Mouse (Mus musculus) mature B cell (primary cell): Measurements from ENCODE around the gene Myo1b.

Source experiments
- in situ Hi-C: fragments of 300-500 bp; cut with MboI; formaldehyde crosslinking; loops from 2 replicates; pipeline ENCODE4 v1.14.3; 2019

The Myo1b gene

DNA sequence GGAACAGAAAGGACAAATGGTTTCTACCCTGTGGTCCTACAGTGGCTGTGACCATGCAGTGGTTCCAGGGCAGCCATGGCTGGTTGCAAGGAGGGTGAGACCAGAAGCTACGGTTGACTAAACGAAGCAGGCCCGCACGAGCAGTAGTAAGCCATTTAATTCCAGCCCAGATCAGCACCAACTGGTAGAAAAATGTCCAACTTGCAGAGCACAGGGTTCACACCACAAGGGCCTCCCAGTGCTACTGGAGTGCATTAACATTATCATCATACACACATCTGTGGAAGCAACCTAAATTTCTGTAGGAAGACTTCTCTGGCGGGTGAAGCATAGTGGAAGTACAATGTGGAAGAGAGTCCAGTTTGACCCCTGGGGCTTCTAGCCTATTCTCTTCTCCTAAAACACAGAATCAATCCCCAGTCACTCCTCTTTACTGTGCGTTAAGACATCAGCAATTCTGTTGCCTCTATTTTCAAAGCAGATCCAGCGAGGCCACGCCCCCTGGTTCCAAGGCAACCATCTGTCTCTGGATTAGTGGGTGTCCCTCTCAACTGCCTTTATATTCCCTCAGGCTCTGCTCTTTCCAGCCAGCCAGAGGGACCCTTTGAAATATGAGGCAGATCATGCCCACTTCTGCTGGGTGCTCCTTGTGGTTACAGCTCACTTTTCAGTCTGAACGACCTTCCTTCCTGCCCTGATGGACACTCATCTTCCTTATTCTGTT, 120.1 kb downstream of the Myo1b start:
- in situ Hi-C loops: no loop called here

DNA sequence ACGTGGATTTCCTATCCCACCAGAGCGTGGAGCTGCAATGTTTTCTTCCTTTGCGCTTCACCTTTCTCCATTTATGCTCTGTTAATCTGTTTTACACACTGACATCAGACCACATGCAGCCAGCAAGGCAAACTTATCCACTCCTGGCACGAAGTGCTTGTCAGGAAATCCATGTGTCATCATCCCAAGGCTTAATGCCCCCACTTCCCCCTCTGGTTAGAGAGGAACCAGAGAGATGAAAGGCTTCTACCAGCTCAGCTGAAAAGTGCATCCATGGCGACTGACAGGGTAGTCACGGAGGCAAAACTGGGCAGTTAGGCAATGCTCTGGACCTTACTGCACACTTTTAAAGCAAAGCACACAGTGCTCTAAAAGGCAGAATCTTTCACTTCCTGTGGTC, 126.6 kb downstream of the Myo1b start:
- in situ Hi-C loops: no loop called here

DNA sequence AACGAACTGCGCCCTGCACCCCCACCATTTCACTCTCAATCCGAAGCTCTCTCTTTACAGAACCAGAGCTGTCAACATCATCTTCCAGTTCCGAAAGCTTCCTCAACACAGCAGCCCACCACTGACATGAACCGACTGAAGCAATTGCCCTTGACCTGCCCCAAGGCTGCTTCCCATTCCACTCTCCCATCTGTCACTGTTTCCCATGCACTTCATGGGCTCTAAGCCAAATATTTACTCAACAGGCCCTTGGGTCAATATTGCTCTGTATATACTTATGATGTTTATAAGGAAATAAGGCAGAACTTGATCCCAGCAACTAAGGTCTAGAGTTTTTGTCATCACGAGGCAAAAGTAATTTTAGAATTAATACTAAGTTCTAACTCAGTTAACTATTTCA, 133.8 kb downstream of the Myo1b start:
- in situ Hi-C loops: no loop called here

DNA sequence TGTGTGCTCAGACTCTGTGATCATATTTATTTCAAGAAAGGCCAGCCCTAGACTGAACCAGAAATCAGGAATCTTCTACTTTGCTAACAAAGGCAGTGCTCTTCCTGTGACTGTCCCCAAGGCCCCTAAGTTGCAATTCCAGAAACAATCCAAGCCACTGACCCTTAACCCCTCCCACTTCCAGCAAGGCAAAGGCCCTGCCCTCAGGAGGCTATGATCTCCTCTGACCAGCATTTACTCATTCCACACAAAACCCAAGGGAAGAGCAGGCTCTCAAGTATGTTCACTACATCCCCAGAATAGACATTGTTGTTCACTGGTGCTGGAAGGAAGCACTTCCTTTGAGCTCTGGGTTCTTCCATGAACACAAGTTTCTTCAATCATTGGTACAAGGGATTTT, 135.5 kb downstream of the Myo1b start:
- in situ Hi-C loops: no loop called here

DNA sequence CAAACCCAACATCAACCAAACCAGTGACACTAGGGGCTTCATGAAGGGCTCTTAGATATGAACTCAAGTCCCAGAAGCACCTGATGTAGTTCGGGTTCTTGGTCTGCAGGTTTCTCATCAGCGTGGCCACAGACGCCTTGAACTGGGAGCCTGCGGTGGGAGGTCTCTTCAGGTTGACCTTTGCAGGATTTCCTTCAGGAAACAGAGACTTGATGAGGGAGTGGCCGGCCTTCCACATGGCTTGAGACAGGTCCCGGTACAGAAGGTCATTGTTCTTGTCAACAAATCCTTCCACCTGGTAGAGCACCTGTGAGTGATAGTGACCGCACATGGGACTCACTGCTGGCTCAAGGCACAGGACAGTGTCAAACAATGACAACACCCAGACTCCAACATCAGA, 137.6 kb downstream of the Myo1b start:
- in situ Hi-C loops: no loop called here

GRCm38 (mm10) chr1:51770504-51770871, 145.4 kb downstream of the Myo1b start:
- in situ Hi-C loops: no loop called here

GRCm38 (mm10) chr1:51769815-51770503, 145.9 kb downstream of the Myo1b start:
- in situ Hi-C loops: no loop called here

DNA sequence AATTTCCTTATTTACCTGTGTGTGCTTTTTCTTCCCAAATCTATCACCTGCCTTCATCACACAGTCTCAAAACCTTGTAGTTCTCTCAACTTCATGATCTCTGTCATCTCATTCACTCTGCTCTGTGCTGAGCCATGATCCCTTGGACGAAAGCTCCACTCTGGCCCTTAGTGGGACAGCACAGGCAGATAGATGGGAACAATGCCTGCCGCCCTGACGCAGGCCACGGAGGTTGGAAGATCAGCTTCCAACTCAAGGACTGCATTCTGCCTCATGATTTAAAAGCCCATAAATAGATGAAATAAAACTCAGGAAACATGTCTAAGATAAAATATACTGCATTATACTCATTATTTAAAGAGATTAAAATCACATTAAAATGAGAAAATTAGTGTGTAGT, 149.6 kb downstream of the Myo1b start:
- in situ Hi-C loops: no loop called here

- in situ Hi-C loops: no loop called here
Measured at GRCm38 (mm10) chr1:51765156-51765555, 150.7 kb downstream of the Myo1b start.

- in situ Hi-C loops: no loop called here
Measured at GRCm38 (mm10) chr1:51759657-51760056, 156.2 kb downstream of the Myo1b start.

DNA sequence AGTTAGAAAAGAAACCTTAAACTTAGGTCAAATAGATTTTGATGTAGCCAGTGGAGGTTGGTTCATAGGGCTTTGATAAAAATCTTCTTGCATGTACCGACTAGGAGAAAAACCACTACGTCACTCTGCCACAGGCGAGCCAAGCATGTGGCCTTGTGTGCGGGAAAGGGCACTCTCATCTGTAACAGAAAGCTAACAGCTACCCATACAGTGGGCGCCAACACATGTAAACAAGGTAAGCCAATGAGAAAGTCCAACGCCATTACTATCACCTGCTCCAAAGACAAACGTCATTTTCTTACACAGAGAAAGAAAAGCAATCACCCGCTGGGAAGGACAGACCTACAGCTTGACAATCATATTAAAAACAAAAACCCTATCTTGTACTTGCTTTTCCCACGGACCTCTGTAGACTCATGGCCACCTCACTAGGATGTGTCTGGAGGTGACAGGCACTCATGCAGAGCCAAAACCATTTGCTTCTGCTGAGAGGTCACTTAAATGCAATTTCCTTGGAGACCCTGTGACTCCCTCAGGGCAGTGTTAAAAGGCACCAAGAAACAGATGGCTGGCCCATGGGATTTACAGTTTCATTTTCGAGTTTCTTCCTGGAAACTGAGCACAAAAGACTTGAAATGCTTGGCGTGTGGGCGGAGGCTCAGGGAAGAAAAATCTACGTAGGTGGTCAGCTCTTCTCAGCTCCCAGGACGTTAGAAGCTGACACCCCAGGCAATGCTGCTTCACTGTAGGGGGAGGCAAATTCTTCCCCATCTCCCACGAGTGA, 157.4 kb downstream of the Myo1b start:
- in situ Hi-C loops: no loop called here

GRCm38 (mm10) chr1:51753621-51754020, 162.2 kb downstream of the Myo1b start:
- in situ Hi-C loops: no loop called here

GRCm38 (mm10) chr1:51751006-51751405, 164.9 kb downstream of the Myo1b start:
- in situ Hi-C loops: no loop called here

DNA sequence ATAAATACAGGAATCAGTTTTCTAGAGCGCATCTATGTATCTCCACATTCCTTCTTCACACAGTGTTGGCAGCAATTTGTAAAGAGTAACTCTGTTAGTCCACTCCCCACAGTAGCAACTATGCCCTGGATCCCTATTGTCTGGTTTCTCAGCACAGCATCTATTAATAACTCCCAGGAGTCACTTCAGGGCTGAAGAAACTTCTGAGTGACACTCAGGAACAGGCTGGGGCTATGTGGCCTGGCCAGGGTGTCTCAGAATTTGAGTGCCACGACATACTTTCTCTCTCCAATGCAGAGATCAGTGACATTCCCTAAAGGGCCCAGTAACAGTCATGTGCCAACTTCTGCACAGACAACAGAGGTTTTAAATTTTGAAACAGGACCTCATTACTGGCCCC, 167.6 kb downstream of the Myo1b start:
- in situ Hi-C loops: no loop called here

DNA sequence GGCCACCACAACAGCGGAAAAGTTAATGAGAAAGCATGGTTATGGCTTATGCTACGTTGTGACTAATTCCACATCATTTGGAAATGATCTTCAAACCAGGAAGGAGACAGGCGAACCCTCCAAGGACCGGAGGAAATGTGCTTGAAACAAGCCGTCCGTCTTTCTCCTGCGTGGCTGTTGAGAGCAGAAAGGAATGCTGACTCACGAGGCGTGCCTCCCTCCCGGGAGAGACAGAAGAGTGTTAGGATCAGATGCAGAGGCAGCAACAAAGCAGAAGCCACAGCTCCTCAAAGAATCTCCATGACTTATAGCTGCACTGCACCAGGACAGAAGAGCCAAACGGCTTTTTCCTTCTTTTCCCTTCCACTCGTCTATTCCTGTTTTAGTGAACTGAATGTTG, 168.4 kb downstream of the Myo1b start:
- in situ Hi-C loops: no loop called here

GRCm38 (mm10) chr1:51746711-51747240, 169.1 kb downstream of the Myo1b start:
- in situ Hi-C loops: no loop called here

GRCm38 (mm10) chr1:51743756-51744425, 172.0 kb downstream of the Myo1b start:
- in situ Hi-C loops: no loop called here

DNA sequence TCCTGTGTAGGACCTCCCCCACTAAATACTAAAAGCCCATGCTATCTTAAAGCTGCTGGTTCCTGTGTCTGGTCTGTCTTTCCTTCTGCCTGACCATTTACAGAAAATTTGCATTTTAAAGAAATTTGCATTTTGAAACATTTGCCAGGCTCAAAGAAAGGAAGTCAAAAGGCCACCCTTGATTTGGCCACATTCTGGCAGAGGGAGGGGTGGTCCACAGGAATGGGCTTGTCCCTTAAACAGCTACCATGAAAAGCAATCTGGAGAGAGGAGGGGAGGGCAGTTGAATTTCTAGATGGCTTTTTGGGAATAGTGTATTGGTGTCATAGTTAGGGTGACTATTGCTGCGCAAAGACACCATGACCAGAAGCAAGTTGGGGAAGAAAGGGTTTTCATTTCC, 173.3 kb downstream of the Myo1b start:
- in situ Hi-C loops: no loop called here

DNA sequence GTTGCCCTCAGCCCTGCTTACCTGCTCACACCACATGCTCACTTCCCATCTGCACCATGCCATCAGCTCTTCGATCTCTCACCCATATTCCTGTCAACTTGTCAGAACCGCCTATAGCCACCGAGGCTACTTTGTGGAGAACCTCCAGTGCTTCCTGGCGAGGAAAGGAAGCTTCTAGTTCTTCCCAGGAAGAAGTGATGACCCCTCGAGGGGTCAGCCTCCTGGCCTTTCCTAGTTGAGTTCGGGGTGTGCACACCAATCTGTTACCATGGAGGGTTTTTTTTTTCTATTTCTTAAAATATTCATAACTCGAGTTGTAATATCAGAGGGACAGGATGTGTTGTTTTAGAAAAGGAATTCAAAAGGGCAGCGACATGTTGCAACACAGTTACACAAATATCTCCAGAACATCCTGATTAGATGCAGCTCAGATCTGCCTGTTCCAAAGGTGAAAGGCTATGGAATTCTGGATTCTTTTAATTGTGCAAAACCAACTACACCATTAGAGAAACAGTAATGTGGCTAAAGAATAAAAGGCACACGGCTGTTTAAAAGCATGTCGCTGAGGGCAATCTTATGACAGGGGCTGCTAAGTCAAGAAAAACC, 175.1 kb downstream of the Myo1b start:
- in situ Hi-C loops: no loop called here

DNA sequence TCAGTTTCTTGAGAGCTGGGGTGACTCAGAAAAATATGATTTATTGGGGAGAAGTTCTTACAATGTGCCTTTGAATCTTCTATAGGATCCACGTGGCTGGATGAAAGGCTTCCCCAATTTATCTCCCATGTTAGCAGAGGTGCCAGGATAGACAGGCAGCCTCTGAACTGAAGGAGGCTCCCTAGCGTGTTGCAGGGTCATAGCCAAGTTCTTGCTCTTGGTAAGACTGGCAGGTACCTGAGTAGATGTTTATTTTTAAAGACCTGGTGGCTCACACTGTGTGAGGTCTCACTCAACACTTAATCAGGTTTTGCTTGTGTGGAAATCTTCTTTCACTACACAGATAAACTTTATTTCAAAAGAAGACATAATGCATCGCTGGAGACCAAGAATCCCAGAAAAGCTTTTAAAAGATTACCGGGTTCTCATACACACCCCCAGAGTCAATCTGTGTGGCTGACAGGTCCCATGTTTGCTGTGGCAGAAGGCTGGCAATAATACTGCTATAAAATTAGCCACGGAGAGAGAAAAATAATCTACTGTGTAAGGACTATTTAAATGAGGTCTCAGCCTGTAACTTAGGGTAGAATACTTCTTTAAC, 176.5 kb downstream of the Myo1b start:
- in situ Hi-C loops: no loop called here

DNA sequence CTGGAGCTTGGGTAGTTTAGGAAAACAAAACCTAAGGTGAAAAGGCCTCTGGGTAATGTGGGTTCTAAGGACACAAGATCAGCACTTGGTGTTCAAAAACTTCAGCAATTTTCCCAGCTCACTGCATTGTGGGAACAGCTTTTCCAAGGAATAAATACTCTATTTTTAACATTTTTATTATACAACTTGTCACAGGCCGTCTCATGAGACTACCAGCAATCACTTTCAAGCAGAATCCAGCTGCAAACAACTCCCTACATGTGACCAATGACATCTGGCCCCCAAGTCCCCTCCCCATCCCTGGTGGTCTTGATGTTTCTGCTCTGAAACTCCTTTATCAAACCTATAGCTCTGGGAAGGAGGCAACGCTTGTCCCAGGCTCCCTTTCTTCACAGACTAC, 179.0 kb downstream of the Myo1b start:
- in situ Hi-C loops: no loop called here
